Mouse (Mus musculus) olfactory bulb, adult 2 months (tissue): ENCODE data around the gene Zbtb8b.

Experiments
- CTCF ChIP-seq: fragments of 200-500 bp; IDR thresholded peaks from 2 replicates; pipeline ENCODE4 v1.5.1; 2012; ENCODE audit warnings: low read depth, mild to moderate bottlenecking, low read length, moderate library complexity; ENCODE audit not compliant: insufficient read depth
- POLR2A ChIP-seq: fragments of 200-500 bp; IDR thresholded peaks from 2 replicates; pipeline ENCODE4 v1.6.1; 2012; ENCODE audit warnings: mild to moderate bottlenecking, low read depth, low read length, moderate library complexity; ENCODE audit not compliant: insufficient read depth

DNA sequence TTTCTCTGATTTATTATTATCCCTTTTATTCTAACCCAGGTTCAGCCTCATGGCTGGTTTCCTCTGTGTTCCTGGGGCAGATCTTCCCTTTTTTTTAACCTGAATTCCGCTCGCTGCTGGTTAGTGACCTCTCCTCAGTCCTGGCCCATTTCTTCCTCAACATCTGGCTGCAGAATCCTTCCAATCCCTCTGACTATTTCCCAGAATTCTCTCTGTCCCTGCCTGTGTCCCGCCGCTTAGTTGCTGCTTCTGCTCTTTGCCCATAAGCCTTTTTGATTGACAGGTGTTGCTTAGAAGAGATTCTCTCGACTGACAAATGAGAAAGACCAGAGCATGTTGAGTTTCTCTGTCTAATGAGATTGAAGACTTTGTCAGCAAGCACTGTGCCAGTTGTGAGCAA lies 15.5 kb upstream of the Zbtb8b start:
- TF ChIP-seq CTCF (no peak), POLR2A (no peak)
